Mouse (Mus musculus) kidney, adult 2 months (tissue): Measurements from ENCODE around the gene Nhsl2.

Source experiments
- CTCF ChIP-seq: fragments of 200-500 bp; conservative IDR thresholded peaks from 2 replicates; pipeline ENCODE4 v1.5.1; 2011; ENCODE audit warnings: low read depth, mild to moderate bottlenecking, control low read depth, low read length, moderate library complexity, mixed read lengths; ENCODE audit not compliant: insufficient read depth, insufficient read length
- POLR2A ChIP-seq: fragments of 200-500 bp; IDR thresholded peaks from one replicate; pipeline ENCODE4 v1.6.1; 2011; ENCODE audit warnings: low read depth, low read length, control low read depth

- TF ChIP-seq CTCF (no peak), POLR2A (no peak)
Observed at GRCm38 (mm10) chrX:102019471-102020240, 170.5 kb downstream of the Nhsl2 start.
